Mouse (Mus musculus): ENCODE results near the gene Tmem243. TPM values are rescaled to one million over a fixed set of nuclear protein-coding genes. Genes with fewer than 3 reads are reported as not detected.
"Not testable (repeated sequence)": the region's sequence is repeated elsewhere in the genome, so short reads cannot be mapped to it uniquely, and the experiment has no call there.

The Tmem243 gene
- polyA plus RNA-seq, 1 experiment from 2014 or later: 8.7 TPM

- H3K4me3 ChIP-seq (ENCODE audit: low read depth, low read length): no peak overlapping the region
- no peak overlapping the region for H3K9ac ChIP-seq (ENCODE audit: low read depth, low read length)
- no peaks in the 10 kb centered on the region for H3K27me3 ChIP-seq (ENCODE audit: control insufficient read depth, insufficient read depth, low read length)
- no peak for ATAC-seq (replicated peaks; ENCODE audit: insufficient number of reproducible peaks, low FRiP score, low TSS enrichment)
- H3K27ac ChIP-seq (ENCODE audit: low read depth, low read length): no peak overlapping the region
- no peak overlapping the region for H3K4me2 ChIP-seq
- H3K4me1 ChIP-seq (ENCODE audit: control insufficient read depth, insufficient read depth, low read length): peaks cover 7% of the 10 kb centered on the region
- no peaks in the 10 kb centered on the region; the same call in 1 of the 2 replicates for H3K36me3 ChIP-seq (ENCODE audit: control insufficient read depth, insufficient read depth, low read length)
- H3K9me3 ChIP-seq (replicated peaks; ENCODE audit: control insufficient read depth, low read length): no peaks in the 10 kb centered on the region
These were observed 56.3 kb downstream of the Tmem243 start for GRCm38 (mm10) chr5:9156746-9157145.

GRCm38 (mm10) chr5:9157336-9157735, 56.9 kb downstream of the Tmem243 start:
- WGBS (ENCODE audit: insufficient replicate concordance): 59% methylated on average over 1 of the region's 1 CpGs
- H3K9ac ChIP-seq (ENCODE audit: low read depth, low read length): no peak overlapping the region
- H3K27me3 ChIP-seq (ENCODE audit: control insufficient read depth, insufficient read depth, low read length): no peaks in the 10 kb centered on the region
- no peaks in the 10 kb centered on the region; the same call in 1 of the 2 replicates for H3K36me3 ChIP-seq (ENCODE audit: control insufficient read depth, insufficient read depth, low read length)
- no peak overlapping the region for H3K4me3 ChIP-seq (ENCODE audit: low read depth, low read length)
- no peak overlapping the region for H3K27ac ChIP-seq (ENCODE audit: low read depth, low read length)
- H3K9me3 ChIP-seq (replicated peaks; ENCODE audit: control insufficient read depth, low read length): no peaks in the 10 kb centered on the region
- ATAC-seq (replicated peaks; ENCODE audit: insufficient number of reproducible peaks, low FRiP score, low TSS enrichment): no peak
- peaks cover 10% of the 10 kb centered on the region for H3K4me1 ChIP-seq (ENCODE audit: control insufficient read depth, insufficient read depth, low read length)
- H3K4me2 ChIP-seq: no peak overlapping the region

GRCm38 (mm10) chr5:9160831-9161455, 60.5 kb downstream of the Tmem243 start:
- Histone ChIP-seq H3K4me3 (ENCODE audit: low read depth, low read length) (peak overlapping the region; percentile 97), H3K4me1 (ENCODE audit: control insufficient read depth, insufficient read depth, low read length) (peaks cover 13% of the 10 kb centered on the region), H3K9ac (ENCODE audit: low read depth, low read length) (peak overlapping the region; percentile 98), H3K36me3 (ENCODE audit: control insufficient read depth, insufficient read depth, low read length) (no peaks in the 10 kb centered on the region), H3K4me2 (peak overlapping the region; percentile 72), H3K27me3 (ENCODE audit: control insufficient read depth, insufficient read depth, low read length) (no peaks in the 10 kb centered on the region), H3K9me3 (replicated peaks; ENCODE audit: control insufficient read depth, low read length) (no peaks in the 10 kb centered on the region), H3K27ac (ENCODE audit: low read depth, low read length) (peak overlapping the region; percentile 100)
- WGBS (ENCODE audit: insufficient replicate concordance): 1% methylated on average over 50 of the region's 55 CpGs
- ATAC-seq (replicated peaks; ENCODE audit: insufficient number of reproducible peaks, low FRiP score, low TSS enrichment): peak; percentile 68

GRCm38 (mm10) chr5:9161456-9162041, 61.1 kb downstream of the Tmem243 start, which contains the start of gene Dmtf1:
Dmtf1 (minus strand) TSS chr5:9161776.
- Histone ChIP-seq H3K9me3 (replicated peaks; ENCODE audit: control insufficient read depth, low read length) (no peaks in the 10 kb centered on the region), H3K27ac (ENCODE audit: low read depth, low read length) (peak within 1 kb of the TSS; percentile 100), H3K27me3 (ENCODE audit: control insufficient read depth, insufficient read depth, low read length) (no peaks in the 10 kb centered on the region), H3K4me3 (ENCODE audit: low read depth, low read length) (peak within 1 kb of the TSS; percentile 97), H3K4me2 (peak within 1 kb of the TSS; percentile 87), H3K36me3 (ENCODE audit: control insufficient read depth, insufficient read depth, low read length) (no peaks in the 10 kb centered on the region), H3K4me1 (ENCODE audit: control insufficient read depth, insufficient read depth, low read length) (peaks cover 13% of the 10 kb centered on the region), H3K9ac (ENCODE audit: low read depth, low read length) (peak within 1 kb of the TSS; percentile 98)
- WGBS (ENCODE audit: insufficient replicate concordance): 0% methylated on average over 51 of the region's 64 CpGs
- peak; percentile 98 for ATAC-seq (replicated peaks; ENCODE audit: insufficient number of reproducible peaks, low FRiP score, low TSS enrichment)

- ATAC-seq (replicated peaks; ENCODE audit: insufficient number of reproducible peaks, low FRiP score, low TSS enrichment): no peak
- peak overlapping the region; percentile 87 for H3K4me2 ChIP-seq
- no peaks in the 10 kb centered on the region for H3K9me3 ChIP-seq (replicated peaks; ENCODE audit: control insufficient read depth, low read length)
- H3K4me1 ChIP-seq (ENCODE audit: control insufficient read depth, insufficient read depth, low read length): peaks cover 7% of the 10 kb centered on the region
- 14% methylated on average over 7 of the region's 7 CpGs for WGBS (ENCODE audit: insufficient replicate concordance)
- H3K9ac ChIP-seq (ENCODE audit: low read depth, low read length): peak overlapping the region; percentile 98
- peak overlapping the region; percentile 97 for H3K4me3 ChIP-seq (ENCODE audit: low read depth, low read length)
- peak overlapping the region; percentile 100 for H3K27ac ChIP-seq (ENCODE audit: low read depth, low read length)
- H3K27me3 ChIP-seq (ENCODE audit: control insufficient read depth, insufficient read depth, low read length): no peaks in the 10 kb centered on the region
- no peaks in the 10 kb centered on the region for H3K36me3 ChIP-seq (ENCODE audit: control insufficient read depth, insufficient read depth, low read length)
These were observed 61.6 kb downstream of the Tmem243 start for GRCm38 (mm10) chr5:9162088-9162487.

- Histone ChIP-seq H3K4me2 (no peak overlapping the region), H3K9ac (ENCODE audit: low read depth, low read length) (no peak overlapping the region), H3K27me3 (ENCODE audit: control insufficient read depth, insufficient read depth, low read length) (no peaks in the 10 kb centered on the region), H3K4me1 (ENCODE audit: control insufficient read depth, insufficient read depth, low read length) (peaks cover 6% of the 10 kb centered on the region), H3K9me3 (replicated peaks; ENCODE audit: control insufficient read depth, low read length) (no peaks in the 10 kb centered on the region), H3K4me3 (ENCODE audit: low read depth, low read length) (no peak overlapping the region), H3K36me3 (ENCODE audit: control insufficient read depth, insufficient read depth, low read length) (no peaks in the 10 kb centered on the region), H3K27ac (ENCODE audit: low read depth, low read length) (no peak overlapping the region)
- WGBS (ENCODE audit: insufficient replicate concordance): 85% methylated on average over 3 of the region's 3 CpGs
- ATAC-seq (replicated peaks; ENCODE audit: insufficient number of reproducible peaks, low FRiP score, low TSS enrichment): no peak
These were observed 62.9 kb downstream of the Tmem243 start for GRCm38 (mm10) chr5:9163411-9163810.

GRCm38 (mm10) chr5:9165151-9165550, 64.7 kb downstream of the Tmem243 start:
- 92% methylated on average over 10 of the region's 10 CpGs for WGBS (ENCODE audit: insufficient replicate concordance)
- not testable (repeated sequence) for H3K36me3 ChIP-seq (ENCODE audit: control insufficient read depth, insufficient read depth, low read length)

GRCm38 (mm10) chr5:9166366-9166765, 65.9 kb downstream of the Tmem243 start:
- no peaks in the 10 kb centered on the region for H3K36me3 ChIP-seq (ENCODE audit: control insufficient read depth, insufficient read depth, low read length)
- H3K9ac ChIP-seq (ENCODE audit: low read depth, low read length): no peak overlapping the region
- WGBS (ENCODE audit: insufficient replicate concordance): 70% methylated on average over 8 of the region's 8 CpGs

More at GRCm38 (mm10) chr5:9165151-9165550, 64.7 kb downstream of the Tmem243 start:
- not testable (repeated sequence) for H3K4me1 ChIP-seq (ENCODE audit: control insufficient read depth, insufficient read depth, low read length); H3K9ac ChIP-seq (ENCODE audit: low read depth, low read length); H3K4me2 ChIP-seq; H3K4me3 ChIP-seq (ENCODE audit: low read depth, low read length); H3K27ac ChIP-seq (ENCODE audit: low read depth, low read length); ATAC-seq (replicated peaks; ENCODE audit: insufficient number of reproducible peaks, low FRiP score, low TSS enrichment); H3K27me3 ChIP-seq (ENCODE audit: control insufficient read depth, insufficient read depth, low read length); H3K9me3 ChIP-seq (replicated peaks; ENCODE audit: control insufficient read depth, low read length)

More at GRCm38 (mm10) chr5:9166366-9166765, 65.9 kb downstream of the Tmem243 start:
- ATAC-seq (replicated peaks; ENCODE audit: insufficient number of reproducible peaks, low FRiP score, low TSS enrichment): no peak
- no peak overlapping the region for H3K27ac ChIP-seq (ENCODE audit: low read depth, low read length)
- H3K4me1 ChIP-seq (ENCODE audit: control insufficient read depth, insufficient read depth, low read length): peaks cover 6% of the 10 kb centered on the region
- H3K9me3 ChIP-seq (replicated peaks; ENCODE audit: control insufficient read depth, low read length): no peaks in the 10 kb centered on the region
- H3K4me3 ChIP-seq (ENCODE audit: low read depth, low read length): no peak overlapping the region
- H3K4me2 ChIP-seq: no peak overlapping the region
- H3K27me3 ChIP-seq (ENCODE audit: control insufficient read depth, insufficient read depth, low read length): no peaks in the 10 kb centered on the region
